Mouse (Mus musculus): ENCODE results near the gene Spindoc.

DNA sequence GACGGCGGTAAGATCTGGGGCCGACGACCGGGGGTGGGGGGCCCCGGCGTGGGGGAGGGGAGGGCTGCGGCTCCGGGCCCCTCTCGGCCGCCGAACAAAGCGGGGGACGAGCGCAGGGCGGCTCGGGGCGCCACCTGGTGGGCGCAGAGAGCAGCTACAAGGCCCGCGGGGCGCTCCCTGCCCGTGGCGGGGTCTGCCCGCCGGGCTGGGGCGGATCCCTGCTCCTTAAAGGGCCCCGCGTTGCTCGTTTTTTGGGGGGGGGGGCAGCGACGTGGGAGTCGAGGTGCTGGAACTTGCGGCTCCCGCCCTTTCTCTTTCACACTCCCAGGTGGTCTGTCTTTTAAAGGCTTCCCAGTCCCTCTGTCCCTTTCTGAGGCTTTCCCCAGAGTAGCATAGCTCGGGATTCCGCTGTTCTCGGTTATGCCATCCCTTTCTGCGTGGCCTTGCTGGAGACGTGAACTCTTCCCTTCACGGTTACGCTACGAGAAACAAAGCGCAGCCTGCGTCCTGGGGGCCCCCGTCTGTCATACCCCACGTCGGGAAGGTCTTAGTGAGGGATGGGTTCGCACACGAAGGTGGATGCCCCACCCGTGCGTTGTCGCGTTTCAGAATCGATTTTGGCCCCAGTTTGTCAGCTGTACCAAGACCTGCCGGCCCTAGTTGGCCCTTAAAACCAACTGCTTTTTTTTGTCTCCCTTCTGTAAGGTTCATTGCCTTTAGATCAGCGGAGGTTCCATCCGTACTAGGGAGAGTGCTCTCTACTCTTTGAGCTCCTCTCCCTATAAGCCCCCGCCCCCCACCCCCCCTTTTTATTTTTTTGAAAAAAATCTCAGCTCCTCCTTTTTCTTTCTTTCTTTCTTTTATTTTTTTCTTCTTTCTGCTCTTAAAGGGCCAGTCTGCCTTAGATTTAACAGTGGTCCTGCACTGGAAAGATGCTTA is 35.4 kb upstream of the Spindoc start:
- TF ChIP-seq CTCF (IDR thresholded peaks at IDR 0.05; ENCODE audit: insufficient read depth, low read depth, low read length), result peak; percentile 86
- TF ChIP-seq POLR2A (IDR thresholded peaks at IDR 0.05; ENCODE audit: insufficient read depth, low read depth, low read length), result no peak
